Mouse (Mus musculus) ovary, adult 18-20 months (tissue): Measurements from ENCODE around the gene Tff2.

Experiments
- DNase-seq: peaks from one replicate; pipeline ENCODE4 v3.0.0; 2022; ENCODE audit warnings: low spot score, mixed read lengths

Gene Tff2

GRCm38 (mm10) chr17:31136291-31136690 is 7.8 kb downstream of the Tff2 start:
- no peak for DNase-seq

- DNase-seq, result no peak
Measured at GRCm38 (mm10) chr17:31134913-31135312, 9.2 kb downstream of the Tff2 start.

- DNase-seq, result no peak
Measured at GRCm38 (mm10) chr17:31133776-31134175, 10.3 kb downstream of the Tff2 start.

GRCm38 (mm10) chr17:31131269-31131821 is 12.7 kb downstream of the Tff2 start:
- DNase-seq, result no peak

GRCm38 (mm10) chr17:31129452-31129851 is 14.6 kb downstream of the Tff2 start, which contains the start of gene Tff3:
Gene Tff3, minus strand, starts transcription at chr17:31129646.
- no peak for DNase-seq

- DNase-seq, result no peak
Measured at GRCm38 (mm10) chr17:31128708-31129318, 15.3 kb downstream of the Tff2 start.

- DNase-seq, result no peak
Measured at GRCm38 (mm10) chr17:31125548-31126266, 18.4 kb downstream of the Tff2 start.

GRCm38 (mm10) chr17:31121975-31122374 is 22.1 kb downstream of the Tff2 start:
- no peak for DNase-seq

GRCm38 (mm10) chr17:31119429-31119828 is 24.7 kb downstream of the Tff2 start:
- DNase-seq, result no peak

GRCm38 (mm10) chr17:31117946-31118345 is 26.1 kb downstream of the Tff2 start:
- no peak for DNase-seq

GRCm38 (mm10) chr17:31116063-31116462 is 28.0 kb downstream of the Tff2 start:
- DNase-seq, result no peak

GRCm38 (mm10) chr17:31113191-31113856 is 30.8 kb downstream of the Tff2 start:
- no peak for DNase-seq

- no peak for DNase-seq
Measured at GRCm38 (mm10) chr17:31108388-31108787, 35.7 kb downstream of the Tff2 start.

- no peak for DNase-seq
Measured at GRCm38 (mm10) chr17:31103823-31104222, 40.3 kb downstream of the Tff2 start.

GRCm38 (mm10) chr17:31103007-31103570 is 41.0 kb downstream of the Tff2 start:
- no peak for DNase-seq

GRCm38 (mm10) chr17:31098788-31099187 is 45.3 kb downstream of the Tff2 start:
- no peak for DNase-seq

- DNase-seq, result no peak
Measured at GRCm38 (mm10) chr17:31096893-31097292, 47.2 kb downstream of the Tff2 start.

GRCm38 (mm10) chr17:31095570-31095969 is 48.5 kb downstream of the Tff2 start:
- DNase-seq, result no peak

- DNase-seq, result no peak
Measured at GRCm38 (mm10) chr17:31094781-31095180, 49.3 kb downstream of the Tff2 start.
